Mouse (Mus musculus): ENCODE data around the gene Gimap1.

- no peak for TF ChIP-seq CTCF (IDR thresholded peaks at IDR 0.05; ENCODE audit: borderline replicate concordance, insufficient read depth, low read depth, low read length)
- TF ChIP-seq POLR2A (IDR thresholded peaks at IDR 0.05; ENCODE audit: borderline replicate concordance, insufficient read depth, low read length) = no peak
These were observed 29.5 kb downstream of the Gimap1 start for GRCm38 (mm10) chr6:48768178-48768869.
